Mouse (Mus musculus) midbrain, postnatal 0 days (tissue): ENCODE measurements at regions not wholly inside any gene's neighbourhood (a gene's known extent, or its start where the extent isn't known, plus 50 kb on each side); places are given as distances from the start of the nearest gene placed in this dataset.
"Not testable (repeated sequence)": the region's sequence is repeated elsewhere in the genome, so short reads cannot be mapped to it uniquely, and the experiment has no call there.

ENCODE experiments used
- ATAC-seq: fragments of 200-750 bp; cut with Nextera tagmentation; 2 replicates; pipeline ENCODE4 v1.8.0; 2017; ENCODE audit warnings: moderate number of reproducible peaks, mild to moderate bottlenecking, moderate TSS enrichment, moderate library complexity; ENCODE audit not compliant: low FRiP score
- DNase-seq: peaks from one replicate; pipeline ENCODE4 v3.0.0-alpha.2; 2015; ENCODE audit warnings: low spot score
- H3K27ac ChIP-seq: fragments of 300-500 bp; sonication (generic); 2 replicates; pipeline ENCODE4 v1.5.1; 2014; ENCODE audit warnings: low read depth, mild to moderate bottlenecking, low read length, mixed read lengths
- H3K27me3 ChIP-seq: fragments of 300-500 bp; sonication (generic); 2 replicates; pipeline ENCODE4 v1.6.1; 2014; ENCODE audit warnings: low read length, control low read depth, mixed read lengths; ENCODE audit not compliant: insufficient read depth
- H3K36me3 ChIP-seq: fragments of 300-500 bp; sonication (generic); 2 replicates; pipeline ENCODE4 v1.6.1; 2014; ENCODE audit warnings: low read length, control low read depth, mixed read lengths; ENCODE audit not compliant: insufficient read depth
- H3K4me1 ChIP-seq: fragments of 300-500 bp; sonication (generic); 2 replicates; pipeline ENCODE4 v1.6.1; 2014; ENCODE audit warnings: mild to moderate bottlenecking, control low read depth, antibody characterized with exemption, low read length, mixed read lengths; ENCODE audit not compliant: insufficient read depth
- H3K4me2 ChIP-seq: fragments of 300-500 bp; sonication (generic); 2 replicates; pipeline ENCODE4 v1.6.1; 2014; ENCODE audit warnings: low read depth, mild to moderate bottlenecking, low read length, mixed read lengths; ENCODE audit not compliant: poor library complexity, severe bottlenecking
- H3K4me3 ChIP-seq: fragments of 300-500 bp; sonication (generic); 2 replicates; pipeline ENCODE4 v1.5.1; 2014; ENCODE audit warnings: low read depth, mild to moderate bottlenecking, low read length, moderate library complexity
- H3K9ac ChIP-seq: fragments of 300-500 bp; sonication (generic); replicated peaks from 2 replicates; pipeline ENCODE4 v1.6.1; 2014; ENCODE audit warnings: mild to moderate bottlenecking, low read length, moderate library complexity, mixed read lengths; ENCODE audit not compliant: poor library complexity, severe bottlenecking
- H3K9me3 ChIP-seq: fragments of 300-500 bp; sonication (generic); 2 replicates; pipeline ENCODE4 v1.6.1; 2016; ENCODE audit warnings: low read length, control low read depth
- CTCF ChIP-seq: IDR thresholded peaks from 2 replicates; pipeline ENCODE4 v1.5.1; 2016; ENCODE audit warnings: antibody characterized with exemption, mild to moderate bottlenecking
- WGBS: fragments of 180-500 bp; shearing (Covaris S2); extraction: QIAGEN DNeasy Blood & Tissue Kit; methylation state at CpG from one replicate; pipeline ENCODE4 v1.1.7; 2014; 5-methylcytosine and 5-hydroxymethylcytosine counted together

DNA sequence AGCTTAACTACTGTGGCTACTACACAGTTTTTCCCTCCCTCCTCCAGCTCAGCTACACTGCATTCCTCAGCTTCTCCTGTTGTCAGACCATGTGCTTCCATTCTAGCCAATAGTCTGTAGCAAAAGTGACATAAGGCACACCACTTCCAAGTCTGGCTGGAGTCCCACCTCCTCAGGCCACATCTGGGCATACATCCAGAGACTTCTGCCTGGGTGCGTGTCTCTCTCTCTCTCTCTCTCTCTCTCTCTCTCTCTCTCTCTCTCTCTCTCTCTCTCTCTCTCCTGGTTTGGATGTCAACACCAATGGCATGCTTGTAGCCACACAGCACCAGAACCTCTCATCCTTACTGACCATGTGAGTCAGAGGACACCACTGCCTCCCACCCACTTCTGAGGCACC lies 55.6 kb upstream of the Cdyl start:
- Histone ChIP-seq H3K27me3 (no peaks in the 10 kb centered on the region), H3K4me2 (no peak overlapping the region), H3K9me3 (no peaks in the 10 kb centered on the region), H3K36me3 (no peaks in the 10 kb centered on the region), H3K27ac (no peak overlapping the region), H3K4me1 (no peaks in the 10 kb centered on the region), H3K4me3 (no peak overlapping the region), H3K9ac (no peak overlapping the region)
- DNase-seq = peak; percentile 47
- TF ChIP-seq CTCF = no peak
- peak; percentile 68; the same call in 1 of the 2 replicates for ATAC-seq
- 75% methylated on average over 1 of the region's 1 CpGs for WGBS

DNA sequence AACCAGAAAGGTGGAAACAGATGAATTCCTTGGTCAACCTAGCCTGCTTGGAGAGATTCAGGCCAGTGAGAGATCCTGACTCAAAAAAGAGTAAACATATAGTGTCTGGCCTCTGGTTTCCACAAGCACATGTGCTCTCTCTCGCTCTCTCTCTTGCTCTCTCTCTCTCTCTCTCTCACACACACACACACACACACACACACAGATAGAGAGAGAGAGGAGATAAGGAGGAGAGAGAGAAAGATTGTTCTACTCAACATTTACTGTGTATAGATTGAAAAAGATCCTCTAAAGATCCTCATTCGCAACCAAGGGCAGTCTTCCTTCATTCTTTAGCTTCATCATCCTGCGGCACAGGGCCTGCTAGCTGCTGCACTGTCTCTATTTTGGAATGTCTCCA lies 54.9 kb upstream of the Cdyl start:
- no peak for DNase-seq

DNA sequence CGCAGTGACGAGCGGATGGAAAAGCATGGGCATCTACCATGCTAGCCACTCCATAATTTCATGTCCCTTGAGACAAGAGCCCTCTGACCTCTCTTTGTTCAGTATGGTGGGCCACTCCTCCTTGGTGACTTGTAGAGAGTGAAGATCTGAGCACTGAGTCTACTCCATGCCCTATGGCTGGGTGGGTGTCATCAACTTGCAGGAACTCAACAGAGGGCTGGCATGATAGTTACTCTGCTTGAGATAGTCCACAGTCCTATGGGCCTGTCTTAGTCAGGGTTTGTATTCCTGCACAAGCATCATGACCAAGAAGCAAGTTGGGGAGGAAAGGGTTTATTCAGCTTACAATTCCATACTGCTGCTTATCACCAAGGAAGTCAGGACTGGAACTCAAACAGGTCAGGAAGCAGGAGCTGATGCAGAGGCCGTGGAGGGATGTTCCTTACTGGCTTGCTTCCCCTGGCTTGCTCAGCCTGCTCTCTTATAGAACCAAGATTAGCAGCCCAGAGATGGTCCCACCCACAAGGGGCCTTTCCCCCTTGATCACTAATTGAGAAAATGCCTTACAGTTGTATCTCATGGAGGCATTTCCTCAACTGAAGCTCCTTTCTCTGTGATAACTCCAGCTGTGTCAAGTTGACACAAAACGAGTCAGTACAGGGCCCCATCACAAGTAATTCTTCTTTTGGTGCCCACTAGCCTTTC lies 52.6 kb upstream of the Cdyl start:
- not testable (repeated sequence) for H3K4me2 ChIP-seq, ATAC-seq, H3K9me3 ChIP-seq, H3K9ac ChIP-seq, H3K36me3 ChIP-seq, DNase-seq, H3K4me1 ChIP-seq, H3K27ac ChIP-seq, H3K4me3 ChIP-seq, H3K27me3 ChIP-seq
- WGBS = 82% methylated on average over 5 of the region's 5 CpGs

More for the DNA sequence above, 54.9 kb upstream of the Cdyl start:
- TF ChIP-seq CTCF = no peak
- Histone ChIP-seq H3K27ac (no peak overlapping the region), H3K36me3 (no peaks in the 10 kb centered on the region), H3K9me3 (no peaks in the 10 kb centered on the region), H3K9ac (no peak overlapping the region), H3K27me3 (no peaks in the 10 kb centered on the region), H3K4me3 (no peak overlapping the region), H3K4me1 (no peaks in the 10 kb centered on the region), H3K4me2 (no peak overlapping the region)
- WGBS = 86% methylated on average over 3 of the region's 3 CpGs
- no peak for ATAC-seq

DNA sequence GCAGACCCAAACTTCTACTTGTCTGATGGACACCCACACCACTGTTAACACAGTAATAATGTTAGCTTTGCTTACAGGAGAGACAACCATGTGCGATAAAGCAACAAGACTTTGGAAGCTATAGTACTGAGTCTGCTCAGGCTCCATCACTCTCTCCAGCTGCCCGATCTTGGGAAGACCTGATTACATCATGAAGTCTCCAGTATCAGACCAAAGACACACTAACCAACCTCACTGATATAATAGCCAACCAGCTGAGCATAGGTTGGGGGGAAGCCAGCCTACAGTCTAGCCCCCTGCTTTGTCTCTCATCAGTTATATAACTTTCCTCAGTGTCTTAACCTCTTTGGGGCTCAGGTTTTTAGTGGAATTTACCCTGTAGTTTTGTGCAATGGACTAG lies 51.9 kb upstream of the Cdyl start:
- DNase-seq = no peak
- TF ChIP-seq CTCF = no peak
- Histone ChIP-seq H3K36me3 (no peaks in the 10 kb centered on the region), H3K4me3 (no peak overlapping the region), H3K9ac (no peak overlapping the region), H3K27me3 (no peaks in the 10 kb centered on the region), H3K9me3 (no peaks in the 10 kb centered on the region), H3K4me1 (no peaks in the 10 kb centered on the region), H3K4me2 (no peak overlapping the region), H3K27ac (no peak overlapping the region)
- ATAC-seq = no peak
- WGBS = 89% methylated on average over 2 of the region's 2 CpGs
